Mouse (Mus musculus): ENCODE data around the gene Rmnd1. TPM values are rescaled to one million over a fixed set of nuclear protein-coding genes. Genes with fewer than 3 reads are reported as not detected.

The Rmnd1 gene
- total RNA-seq, 2 experiments from 2014 or later, result 38.2 to 39.2 TPM

DNA sequence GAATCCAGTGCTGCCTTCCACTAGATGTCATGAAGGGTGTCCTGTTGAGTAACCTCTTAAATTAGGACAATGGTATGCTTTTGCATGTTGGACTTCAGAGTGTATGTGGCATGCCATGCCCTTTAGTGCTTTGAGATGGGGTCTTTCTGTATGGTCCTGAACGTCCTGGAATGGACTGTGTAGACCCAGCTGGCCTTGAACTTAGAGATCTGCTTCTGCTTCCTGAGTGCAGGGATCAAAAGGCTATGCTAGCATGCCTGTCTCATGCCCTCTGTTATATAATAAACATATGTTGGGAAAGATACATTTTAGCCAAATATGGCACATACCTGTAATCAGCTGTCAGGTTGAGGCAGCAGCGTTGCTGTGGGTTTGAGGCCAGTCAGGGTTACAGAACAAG is 41.6 kb downstream of the Rmnd1 start:
- TF ChIP-seq CTCF (IDR thresholded peaks at IDR 0.05), result no peak
- no peak for DNase-seq (ENCODE audit: extremely low spot score in 1 of 2, low spot score in 2 of 2)
- Histone ChIP-seq H3K27ac (no peak overlapping the region), H3K4me3 (no peak overlapping the region)
- intact Hi-C loops (cut with DNase I), result no loop called here

DNA sequence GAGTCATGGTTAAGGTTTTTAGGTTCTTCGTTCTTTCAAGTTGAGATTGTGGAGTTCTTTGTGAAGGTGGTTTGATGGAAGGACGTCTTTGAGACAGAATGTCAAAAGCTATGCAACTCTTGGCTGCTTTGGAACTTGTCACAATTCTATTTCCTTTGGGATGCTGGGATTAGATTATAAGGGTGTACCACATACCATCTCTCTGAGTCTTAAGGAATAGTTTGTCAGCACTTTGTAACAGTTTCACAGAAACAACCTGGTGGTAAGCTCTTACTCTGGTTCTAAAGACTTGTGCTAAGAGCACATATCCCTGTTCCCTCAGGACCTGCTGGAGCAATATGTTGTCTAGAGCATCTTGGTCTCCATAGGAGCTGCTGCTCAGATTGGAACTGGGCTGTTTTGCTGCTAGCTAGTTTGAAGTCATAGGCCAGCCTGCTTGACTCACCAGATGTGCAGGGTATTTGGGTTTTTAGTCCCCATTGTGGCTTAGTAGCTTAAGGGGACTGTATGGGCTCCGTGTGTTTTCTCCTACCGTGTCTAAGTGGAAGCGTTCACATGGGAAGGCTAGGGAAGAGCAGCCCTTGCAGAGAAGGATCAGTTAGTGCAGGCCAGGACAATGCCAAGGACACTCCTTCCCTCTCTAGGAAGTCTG is 42.6 kb downstream of the Rmnd1 start:
- Histone ChIP-seq H3K27ac (peak overlapping the region; percentile 9; the same call in 1 of the 2 replicates), H3K4me3 (no peak overlapping the region; the same call in 1 of the 2 replicates)
- no peak for TF ChIP-seq CTCF (IDR thresholded peaks at IDR 0.05)
- intact Hi-C loops (cut with DNase I), result no loop called here
- DNase-seq (ENCODE audit: extremely low spot score in 1 of 2, low spot score in 2 of 2), result no peak

DNA sequence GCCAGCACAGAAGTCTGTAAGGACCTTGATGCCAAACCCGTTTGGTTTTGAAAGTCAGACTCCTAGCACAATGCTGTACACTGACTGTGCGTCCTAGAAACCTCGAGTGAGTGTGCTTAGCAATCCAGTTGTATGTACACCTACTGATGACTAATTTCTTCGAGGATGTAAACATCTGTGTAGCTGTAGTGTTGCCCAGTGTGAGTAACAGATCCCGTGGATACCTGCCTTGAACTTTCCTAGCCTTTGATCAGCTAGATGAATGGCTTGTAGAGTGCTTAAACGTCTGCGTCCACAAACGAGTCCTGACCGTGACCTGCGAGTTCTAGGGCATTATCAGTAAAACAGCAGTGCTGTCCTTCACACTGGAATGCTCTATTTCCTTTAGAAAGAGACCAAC is 43.2 kb downstream of the Rmnd1 start:
- Histone ChIP-seq H3K4me3 (peak overlapping the region; percentile 88), H3K27ac (no peak overlapping the region; the same call in 1 of the 2 replicates)
- no peak for DNase-seq (ENCODE audit: extremely low spot score in 1 of 2, low spot score in 2 of 2)
- no peak for TF ChIP-seq CTCF (IDR thresholded peaks at IDR 0.05)
- intact Hi-C loops (cut with DNase I), result no loop called here

DNA sequence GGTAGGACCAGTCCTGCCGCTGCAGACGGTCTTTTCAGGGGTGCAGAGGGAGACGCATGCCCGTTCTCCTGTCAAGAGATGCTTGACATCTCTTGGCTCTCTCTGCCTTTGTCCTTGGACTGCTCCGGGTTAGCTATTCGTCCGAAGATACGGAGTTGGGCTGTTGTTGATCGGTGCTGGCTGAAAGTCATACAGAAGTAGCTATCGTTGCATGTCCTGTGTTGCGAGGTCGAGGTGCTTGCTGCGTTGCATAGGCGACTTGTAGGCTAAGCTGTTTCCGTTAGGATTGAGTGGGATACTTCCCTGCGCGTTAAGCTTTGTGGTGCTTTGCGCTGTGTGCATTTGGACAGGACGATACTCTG is 43.8 kb downstream of the Rmnd1 start:
- intact Hi-C loops (cut with DNase I), result no loop called here
- no peak for DNase-seq (ENCODE audit: extremely low spot score in 1 of 2, low spot score in 2 of 2)
- Histone ChIP-seq H3K4me3 (peak overlapping the region; percentile 88), H3K27ac (peak overlapping the region; percentile 99)
- no peak for TF ChIP-seq CTCF (IDR thresholded peaks at IDR 0.05)

DNA sequence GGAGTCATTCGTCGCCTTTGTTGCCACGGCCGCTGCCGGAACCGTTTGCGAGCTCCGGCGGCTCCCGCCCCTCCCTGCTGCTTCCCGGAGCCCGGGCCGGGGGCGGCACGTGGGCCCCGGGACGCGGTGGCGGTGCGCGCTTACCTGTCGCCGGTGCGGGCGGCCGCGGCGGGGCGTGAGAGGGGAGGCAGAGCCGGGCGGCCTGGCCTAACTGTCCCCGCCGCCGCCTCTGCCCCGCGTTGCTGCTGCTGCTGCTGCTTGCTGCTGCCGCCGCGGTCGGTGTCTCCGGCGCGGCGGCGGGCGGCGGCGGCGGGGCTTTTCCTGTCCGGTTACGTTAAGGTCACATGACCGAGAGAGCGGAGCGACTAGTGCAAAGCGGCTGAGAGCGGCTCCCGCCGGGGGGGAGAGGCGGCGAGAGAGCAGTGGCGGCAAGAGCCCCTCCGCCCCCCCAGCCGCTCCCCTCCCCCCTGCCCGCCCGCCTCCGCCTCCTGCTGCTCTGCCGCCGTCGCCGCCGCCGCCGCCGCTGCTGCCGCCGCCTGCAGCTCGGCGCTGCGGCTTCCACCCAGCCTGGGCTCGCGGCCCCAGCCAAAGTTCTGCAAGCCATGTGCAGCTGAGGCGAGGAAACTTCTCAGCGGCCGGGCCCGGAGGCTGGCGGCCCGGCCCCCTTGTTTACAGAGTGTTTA is 44.3 kb downstream of the Rmnd1 start, which contains the start of gene Zbtb2:
TSS of gene Zbtb2 (minus strand) at position 408 of the 683 bp plus-strand sequence.
- peak within 1 kb of the TSS; percentile 99 for H3K27ac ChIP-seq
- peak within 1 kb of the TSS; percentile 88 for H3K4me3 ChIP-seq
- peak; percentile 61 to 71 for DNase-seq (ENCODE audit: extremely low spot score in 1 of 2, low spot score in 2 of 2)
- no peak for TF ChIP-seq CTCF (IDR thresholded peaks at IDR 0.05)
- intact Hi-C loops (cut with DNase I), result loop anchor here (2.0 kb wide), 1 partner anchor 45 kb away; the partner anchor contains the start of genes Armt1 and Rmnd1

DNA sequence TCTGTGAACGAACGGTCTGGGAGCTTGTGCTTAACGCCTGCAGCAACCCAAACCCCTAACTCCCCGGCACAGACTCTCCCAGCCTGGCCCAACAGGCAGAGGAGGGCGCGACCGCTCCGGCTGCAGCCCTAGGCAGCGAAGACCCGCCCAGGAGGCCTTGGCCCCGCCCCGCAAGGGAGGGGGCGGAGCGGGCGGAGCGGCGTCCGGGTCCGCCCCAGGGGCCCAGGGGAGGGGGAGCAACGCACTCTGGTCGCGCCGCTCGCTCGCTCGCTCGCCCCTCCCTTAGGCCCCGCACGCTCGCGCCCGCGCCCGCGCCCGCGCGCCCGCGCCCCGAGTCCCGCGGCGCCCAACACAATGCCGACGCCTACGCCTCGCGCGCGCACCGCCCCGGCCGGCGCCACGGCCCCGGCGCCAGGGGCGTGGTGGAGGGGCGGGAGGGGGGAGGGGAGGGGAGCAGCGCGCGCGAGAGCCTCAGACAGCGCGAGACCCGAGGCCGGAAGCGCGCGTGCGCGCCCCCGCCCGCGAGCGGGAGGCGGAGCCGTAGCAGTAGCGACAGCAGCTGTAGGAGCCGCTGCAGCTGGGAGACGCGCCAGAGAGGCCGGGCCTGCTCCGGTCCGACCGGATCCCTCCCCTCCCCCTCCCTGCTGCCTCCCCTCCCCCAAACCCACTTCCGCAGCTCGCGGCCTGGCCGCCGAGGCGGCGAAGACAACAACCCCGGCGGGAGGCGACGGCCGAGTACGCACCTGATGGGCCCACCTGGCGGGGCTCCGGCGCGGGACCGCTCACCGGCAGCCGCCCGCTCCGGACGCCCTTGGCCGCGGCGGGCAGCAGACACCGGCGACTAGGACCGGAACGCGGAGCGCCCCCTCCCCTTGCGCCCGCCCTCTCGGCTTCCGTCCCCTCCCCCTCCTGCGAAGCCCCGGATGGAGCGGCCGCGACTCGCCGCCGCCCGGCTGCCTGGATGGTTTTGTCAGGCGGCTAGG is 45.3 kb downstream of the Rmnd1 start:
- Histone ChIP-seq H3K4me3 (peak overlapping the region; percentile 88), H3K27ac (peak overlapping the region; percentile 99)
- intact Hi-C loops (cut with DNase I), result loop anchor here (2.0 kb wide), 1 partner anchor 46 kb away; the partner anchor contains the start of genes Armt1 and Rmnd1
- DNase-seq (ENCODE audit: extremely low spot score in 1 of 2, low spot score in 2 of 2), result peak; percentile 91 to 94
- no peak for TF ChIP-seq CTCF (IDR thresholded peaks at IDR 0.05)

DNA sequence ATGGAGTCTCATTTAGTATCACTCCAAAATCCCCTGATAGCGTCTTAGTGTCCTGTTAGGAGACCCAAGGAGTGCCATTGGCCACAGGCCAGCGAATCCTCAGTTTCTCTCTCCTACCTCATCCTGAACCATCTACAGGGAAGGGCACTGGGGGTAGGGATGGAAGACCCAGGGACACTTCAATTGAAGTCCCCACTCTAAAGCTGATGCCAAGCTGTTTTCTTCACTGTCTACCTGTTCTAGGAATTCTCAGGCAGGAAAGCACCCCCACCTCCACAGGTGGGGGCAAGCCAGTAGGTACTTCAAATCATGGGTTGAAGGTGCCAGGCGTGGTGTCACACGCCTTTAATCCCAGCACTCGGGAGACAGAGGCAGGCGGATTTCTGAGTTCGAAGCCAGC is 47.9 kb downstream of the Rmnd1 start:
- intact Hi-C loops (cut with DNase I), result no loop called here
- Histone ChIP-seq H3K4me3 (no peak overlapping the region), H3K27ac (no peak overlapping the region)
- no peak for TF ChIP-seq CTCF (IDR thresholded peaks at IDR 0.05)
- no peak for DNase-seq (ENCODE audit: extremely low spot score in 1 of 2, low spot score in 2 of 2)

DNA sequence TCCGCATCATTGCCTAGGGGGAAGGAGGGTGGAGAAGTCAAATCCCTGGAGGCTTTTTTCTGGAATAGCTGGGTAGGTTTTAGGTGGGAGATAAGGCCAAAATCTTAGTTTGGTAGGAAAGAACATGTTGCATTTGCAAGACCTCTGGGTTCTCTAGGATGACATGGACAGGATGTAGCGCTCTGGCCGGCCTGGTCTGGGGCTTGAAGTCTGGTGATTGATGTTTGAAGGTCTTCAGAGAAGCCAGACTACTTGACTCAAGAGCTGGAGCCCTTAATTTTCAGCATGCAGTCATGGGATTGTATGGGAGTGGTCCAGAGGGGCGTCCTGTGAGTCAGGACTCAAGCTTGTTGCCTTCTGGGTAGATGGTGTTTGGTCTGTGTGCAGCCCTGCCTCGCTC is 51.4 kb downstream of the Rmnd1 start:
- no peak overlapping the region for H3K27ac ChIP-seq
- intact Hi-C loops (cut with DNase I), result no loop called here
- TF ChIP-seq CTCF (IDR thresholded peaks at IDR 0.05), result no peak
- no peak overlapping the region for H3K4me3 ChIP-seq
- no peak for DNase-seq (ENCODE audit: extremely low spot score in 1 of 2, low spot score in 2 of 2)

DNA sequence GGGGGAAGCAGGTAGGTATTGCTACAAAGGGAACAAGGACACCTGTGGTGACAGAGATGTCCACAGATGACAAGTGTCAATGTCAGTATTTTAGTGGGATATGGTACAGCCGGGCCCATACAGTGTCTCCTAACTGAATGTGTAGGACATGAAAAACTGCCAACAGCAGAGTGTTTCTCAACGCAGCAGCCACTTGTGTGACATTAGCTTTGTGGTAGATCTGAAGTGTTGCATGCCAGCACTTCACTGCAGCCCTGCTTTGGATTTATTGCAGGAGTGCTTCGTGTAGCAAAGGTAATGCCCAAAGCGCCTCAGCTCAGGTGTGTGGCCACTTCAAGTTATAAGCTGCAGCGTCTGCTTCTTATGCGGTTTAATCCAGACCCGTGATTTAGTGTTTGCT is 55.3 kb downstream of the Rmnd1 start:
- Histone ChIP-seq H3K4me3 (no peak overlapping the region), H3K27ac (no peak overlapping the region)
- no peak for TF ChIP-seq CTCF (IDR thresholded peaks at IDR 0.05)
- intact Hi-C loops (cut with DNase I), result no loop called here
- no peak for DNase-seq (ENCODE audit: extremely low spot score in 1 of 2, low spot score in 2 of 2)

DNA sequence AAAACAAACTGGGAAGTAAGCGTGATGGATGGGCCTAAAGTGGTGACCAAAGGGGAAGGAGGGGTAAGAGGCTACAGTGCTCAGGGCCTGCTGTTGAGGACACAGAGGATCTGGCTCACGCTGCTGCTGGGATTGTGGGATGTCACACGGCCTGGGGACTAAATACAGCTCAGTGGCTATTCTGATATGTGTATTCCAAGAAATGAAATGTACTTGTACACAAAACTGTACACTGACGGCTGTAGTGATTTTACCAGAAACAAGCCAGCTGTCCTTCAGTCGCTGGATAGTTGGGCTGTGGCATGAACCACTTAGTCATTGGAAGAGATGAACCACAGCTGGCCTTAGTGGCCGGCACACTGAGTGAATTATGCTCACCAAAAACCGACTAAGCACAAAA is 55.7 kb downstream of the Rmnd1 start:
- intact Hi-C loops (cut with DNase I), result no loop called here
- DNase-seq (ENCODE audit: extremely low spot score in 1 of 2, low spot score in 2 of 2), result no peak
- TF ChIP-seq CTCF (IDR thresholded peaks at IDR 0.05), result no peak
- no peak overlapping the region for H3K4me3 ChIP-seq
- H3K27ac ChIP-seq, result no peak overlapping the region

DNA sequence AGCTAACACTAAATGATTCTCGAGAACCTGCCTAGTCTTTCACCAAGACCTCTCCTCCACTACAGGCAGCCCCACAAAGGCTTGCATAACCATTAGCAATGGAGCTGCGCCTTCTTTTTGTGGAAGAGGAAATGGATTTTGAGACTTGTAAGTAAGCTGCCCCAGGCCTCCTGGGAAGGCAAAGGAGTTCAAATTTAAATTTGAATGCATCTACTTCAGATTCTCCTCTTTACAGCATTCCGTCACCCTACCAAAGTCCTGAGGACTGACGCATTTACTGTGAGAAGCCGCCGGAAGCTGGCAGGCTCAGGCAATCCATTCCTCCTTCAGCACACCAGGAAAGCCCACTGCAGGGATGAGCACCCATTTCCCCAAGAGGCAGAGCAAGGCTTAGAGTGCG is 56.9 kb downstream of the Rmnd1 start:
- intact Hi-C loops (cut with DNase I), result no loop called here

DNA sequence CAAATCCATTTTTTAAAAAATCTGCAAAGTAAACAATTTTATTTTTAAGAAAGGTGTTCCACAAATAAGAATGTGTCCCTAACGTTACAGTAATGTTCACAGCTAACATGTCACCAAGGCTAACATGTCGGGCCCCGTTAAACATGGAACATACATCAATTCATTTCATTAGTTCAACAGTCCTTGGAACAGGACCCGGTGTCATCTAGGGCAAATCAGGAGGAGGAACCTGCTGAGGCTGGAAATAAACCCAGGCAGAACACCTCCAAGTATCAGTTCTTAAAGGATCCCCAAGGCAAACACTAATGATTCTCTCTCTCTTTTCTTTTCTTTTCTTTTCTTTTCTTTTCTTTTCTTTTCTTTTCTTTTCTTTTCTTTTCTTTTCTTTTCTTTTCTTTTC is 57.5 kb downstream of the Rmnd1 start:
- TF ChIP-seq CTCF (IDR thresholded peaks at IDR 0.05), result no peak
- H3K4me3 ChIP-seq, result no peak overlapping the region
- intact Hi-C loops (cut with DNase I), result no loop called here
- no peak for DNase-seq (ENCODE audit: extremely low spot score in 1 of 2, low spot score in 2 of 2)
- H3K27ac ChIP-seq, result no peak overlapping the region

More for the DNA sequence above, 56.9 kb downstream of the Rmnd1 start:
- no peak for DNase-seq (ENCODE audit: extremely low spot score in 1 of 2, low spot score in 2 of 2)
- Histone ChIP-seq H3K4me3 (no peak overlapping the region), H3K27ac (no peak overlapping the region)
- no peak for TF ChIP-seq CTCF (IDR thresholded peaks at IDR 0.05)
